Mouse (Mus musculus): ENCODE data around the gene Elob.

DNA sequence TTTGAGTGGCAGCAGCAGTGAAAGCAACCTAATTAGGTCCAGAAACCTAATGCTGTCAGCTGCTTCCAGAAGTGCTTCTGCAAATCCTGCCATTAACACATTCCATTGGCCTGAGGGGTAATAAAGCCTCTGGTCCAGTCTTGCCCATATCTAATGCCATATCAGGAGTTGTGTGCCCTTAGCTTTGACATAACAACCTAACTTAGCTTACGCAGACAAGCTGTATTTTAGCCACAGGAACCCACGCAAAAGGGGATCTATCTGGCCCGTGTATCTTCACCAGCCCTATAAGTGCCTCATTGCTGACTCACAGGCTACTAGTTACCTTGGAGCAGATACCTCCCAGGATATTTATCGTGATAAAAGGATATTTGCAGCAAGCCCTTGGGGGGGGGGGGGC lies 3.3 kb downstream of the Elob start:
- TF ChIP-seq POLR2A (IDR thresholded peaks at IDR 0.05; ENCODE audit: low read depth, low read length) = no peak
- no peak for TF ChIP-seq CTCF (IDR thresholded peaks at IDR 0.05; ENCODE audit: extremely low read depth, insufficient read depth, insufficient read length, insufficient replicate concordance)

Measured in spleen, adult 2 months (tissue).